Mouse (Mus musculus) heart, adult 2 months (tissue): ENCODE measurements at regions not wholly inside any gene's neighbourhood (a gene's known extent, or its start where the extent isn't known, plus 50 kb on each side); places are given as distances from the start of the nearest gene placed in this dataset.

Experiments
- CTCF ChIP-seq: fragments of 200-600 bp; IDR thresholded peaks from 2 replicates; pipeline ENCODE4 v1.8.1; 2022; ENCODE audit warnings: antibody characterized with exemption, mild to moderate bottlenecking, moderate library complexity
- POLR2A ChIP-seq: fragments of 200-500 bp; IDR thresholded peaks from 2 replicates; pipeline ENCODE4 v1.6.1; 2011; ENCODE audit warnings: mild to moderate bottlenecking, low read depth, low read length, control low read depth; ENCODE audit not compliant: insufficient read depth

DNA sequence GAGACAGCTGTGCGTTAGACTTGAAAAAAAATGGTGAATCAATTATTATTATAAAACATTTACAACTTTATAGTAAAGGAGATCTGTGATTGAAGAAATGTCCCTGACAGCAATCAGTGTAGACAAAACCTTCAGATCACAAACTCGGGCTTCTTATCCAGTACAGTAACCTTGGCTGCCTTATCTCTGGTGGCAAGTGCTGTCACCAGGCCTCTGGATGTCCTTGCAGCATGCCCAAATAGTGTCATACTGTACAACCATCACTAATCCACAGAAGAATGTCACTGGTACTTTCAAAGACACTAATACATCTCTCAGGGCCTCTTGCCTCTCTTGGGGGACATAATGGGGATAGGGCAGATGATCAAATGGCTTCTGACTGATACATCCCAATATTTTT is 98.2 kb upstream of the Man2a1 start:
- TF ChIP-seq CTCF (no peak), POLR2A (no peak)
